Mouse (Mus musculus): ENCODE data around the gene Kcnh1. TPM values are rescaled to one million over a fixed set of nuclear protein-coding genes. Genes with fewer than 3 reads are reported as not detected.

The Kcnh1 gene
- total and polyA plus RNA-seq, 2 experiments from 2014 or later, result 0.10 to 0.31 TPM

GRCm38 (mm10) chr1:192224161-192224560 lies 33.6 kb downstream of the Kcnh1 start:
- DNase-seq (ENCODE audit: low spot score) (no peak), ATAC-seq (ENCODE audit: insufficient read depth, low read depth) (no peak)
- Histone ChIP-seq H3K9ac (replicated peaks; ENCODE audit: low read depth, low read length) (no peak overlapping the region), H3K4me1 (ENCODE audit: control insufficient read depth, insufficient read depth) (no peaks in the 10 kb centered on the region), H3K4me3 (ENCODE audit: low read depth, low read length) (no peak overlapping the region), H3K9me3 (replicated peaks; ENCODE audit: control insufficient read depth, low read length) (0 out of 2 replicates have a peak, but pooled peaks cover 9% of the 10 kb centered on the region), H3K27me3 (ENCODE audit: control insufficient read depth, insufficient read depth, low read length) (no peaks in the 10 kb centered on the region), H3K4me2 (ENCODE audit: low read depth, low read length) (no peak overlapping the region), H3K36me3 (replicated peaks; ENCODE audit: control insufficient read depth, insufficient read depth, low read length) (no peaks in the 10 kb centered on the region), H3K27ac (ENCODE audit: low read depth) (no peak overlapping the region)
- TF ChIP-seq CTCF (IDR thresholded peaks at IDR 0.05; ENCODE audit: low read depth), result no peak
- TF ChIP-seq EP300 (IDR thresholded peaks at IDR 0.05; ENCODE audit: low read depth), result no peak
- WGBS, result 52% methylated on average over 4 of the region's 4 CpGs

DNA sequence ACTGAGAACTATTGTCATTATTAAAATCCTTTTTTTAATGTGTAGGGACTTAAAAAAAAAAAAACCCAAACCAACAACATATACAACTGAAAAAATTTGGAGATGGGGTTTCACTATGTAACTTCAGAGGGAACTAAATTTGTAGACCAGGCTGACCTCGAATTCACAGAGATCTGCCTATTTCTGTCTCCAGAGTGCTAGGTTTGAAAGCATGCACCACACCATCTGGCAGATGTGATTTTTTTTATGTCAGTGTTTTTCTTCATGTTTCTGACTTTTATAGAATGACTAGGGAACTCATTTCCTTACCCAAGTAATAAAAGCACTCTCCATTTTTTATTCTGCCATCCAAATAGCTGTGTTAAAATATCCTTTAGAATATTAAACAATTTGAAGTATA lies 42.1 kb downstream of the Kcnh1 start:
- Histone ChIP-seq H3K9ac (replicated peaks; ENCODE audit: low read depth, low read length) (no peak overlapping the region), H3K4me2 (ENCODE audit: low read depth, low read length) (no peak overlapping the region), H3K4me3 (ENCODE audit: low read depth, low read length) (no peak overlapping the region), H3K27ac (ENCODE audit: low read depth) (no peak overlapping the region), H3K4me1 (ENCODE audit: control insufficient read depth, insufficient read depth) (no peaks in the 10 kb centered on the region), H3K27me3 (ENCODE audit: control insufficient read depth, insufficient read depth, low read length) (no peaks in the 10 kb centered on the region), H3K36me3 (replicated peaks; ENCODE audit: control insufficient read depth, insufficient read depth, low read length) (no peaks in the 10 kb centered on the region), H3K9me3 (replicated peaks; ENCODE audit: control insufficient read depth, low read length) (0 out of 2 replicates have a peak, but pooled peaks cover 8% of the 10 kb centered on the region)
- no peak for DNase-seq (ENCODE audit: low spot score)
- 38% methylated on average over 1 of the region's 1 CpGs for WGBS
- TF ChIP-seq CTCF (IDR thresholded peaks at IDR 0.05; ENCODE audit: low read depth) (no peak), EP300 (IDR thresholded peaks at IDR 0.05; ENCODE audit: low read depth) (no peak)
- no peak for ATAC-seq (ENCODE audit: insufficient read depth, low read depth)

- Histone ChIP-seq H3K4me1 (ENCODE audit: control insufficient read depth, insufficient read depth) (no peaks in the 10 kb centered on the region), H3K9ac (replicated peaks; ENCODE audit: low read depth, low read length) (no peak overlapping the region), H3K9me3 (replicated peaks; ENCODE audit: control insufficient read depth, low read length) (no peaks in the 10 kb centered on the region), H3K27me3 (ENCODE audit: control insufficient read depth, insufficient read depth, low read length) (no peaks in the 10 kb centered on the region), H3K27ac (ENCODE audit: low read depth) (no peak overlapping the region), H3K36me3 (replicated peaks; ENCODE audit: control insufficient read depth, insufficient read depth, low read length) (no peaks in the 10 kb centered on the region), H3K4me3 (ENCODE audit: low read depth, low read length) (no peak overlapping the region), H3K4me2 (ENCODE audit: low read depth, low read length) (no peak overlapping the region)
- ATAC-seq (ENCODE audit: insufficient read depth, low read depth), result no peak
- 66% methylated on average over 3 of the region's 3 CpGs for WGBS
- TF ChIP-seq EP300 (IDR thresholded peaks at IDR 0.05; ENCODE audit: low read depth) (no peak), CTCF (IDR thresholded peaks at IDR 0.05; ENCODE audit: low read depth) (no peak)
- no peak for DNase-seq (ENCODE audit: low spot score)
Observed at GRCm38 (mm10) chr1:192246836-192247235, 56.3 kb downstream of the Kcnh1 start.

- H3K27ac ChIP-seq (ENCODE audit: low read depth), result no peak overlapping the region
- H3K36me3 ChIP-seq (replicated peaks; ENCODE audit: control insufficient read depth, insufficient read depth, low read length), result no peaks in the 10 kb centered on the region
- no peak overlapping the region for H3K4me2 ChIP-seq (ENCODE audit: low read depth, low read length)
- 79% methylated on average over 5 of the region's 5 CpGs for WGBS
- H3K9me3 ChIP-seq (replicated peaks; ENCODE audit: control insufficient read depth, low read length), result no peaks in the 10 kb centered on the region
- no peak overlapping the region for H3K9ac ChIP-seq (replicated peaks; ENCODE audit: low read depth, low read length)
- H3K4me3 ChIP-seq (ENCODE audit: low read depth, low read length), result no peak overlapping the region
- no peak for DNase-seq (ENCODE audit: low spot score)
- H3K27me3 ChIP-seq (ENCODE audit: control insufficient read depth, insufficient read depth, low read length), result no peaks in the 10 kb centered on the region
- TF ChIP-seq CTCF (IDR thresholded peaks at IDR 0.05; ENCODE audit: low read depth), result no peak
- TF ChIP-seq EP300 (IDR thresholded peaks at IDR 0.05; ENCODE audit: low read depth), result no peak
- ATAC-seq (ENCODE audit: insufficient read depth, low read depth), result no peak
- no peaks in the 10 kb centered on the region for H3K4me1 ChIP-seq (ENCODE audit: control insufficient read depth, insufficient read depth)
Observed at GRCm38 (mm10) chr1:192259146-192259545, 68.6 kb downstream of the Kcnh1 start.

GRCm38 (mm10) chr1:192259616-192260015 lies 69.0 kb downstream of the Kcnh1 start:
- 73% methylated on average over 7 of the region's 7 CpGs for WGBS
- H3K9ac ChIP-seq (replicated peaks; ENCODE audit: low read depth, low read length), result no peak overlapping the region
- H3K27me3 ChIP-seq (ENCODE audit: control insufficient read depth, insufficient read depth, low read length), result no peaks in the 10 kb centered on the region
- H3K4me1 ChIP-seq (ENCODE audit: control insufficient read depth, insufficient read depth), result no peaks in the 10 kb centered on the region
- H3K4me3 ChIP-seq (ENCODE audit: low read depth, low read length), result no peak overlapping the region
- H3K36me3 ChIP-seq (replicated peaks; ENCODE audit: control insufficient read depth, insufficient read depth, low read length), result no peaks in the 10 kb centered on the region
- ATAC-seq (ENCODE audit: insufficient read depth, low read depth) (no peak), DNase-seq (ENCODE audit: low spot score) (no peak)
- no peak overlapping the region for H3K27ac ChIP-seq (ENCODE audit: low read depth)
- H3K9me3 ChIP-seq (replicated peaks; ENCODE audit: control insufficient read depth, low read length), result no peaks in the 10 kb centered on the region
- TF ChIP-seq EP300 (IDR thresholded peaks at IDR 0.05; ENCODE audit: low read depth), result no peak
- no peak for TF ChIP-seq CTCF (IDR thresholded peaks at IDR 0.05; ENCODE audit: low read depth)
- no peak overlapping the region for H3K4me2 ChIP-seq (ENCODE audit: low read depth, low read length)

DNA sequence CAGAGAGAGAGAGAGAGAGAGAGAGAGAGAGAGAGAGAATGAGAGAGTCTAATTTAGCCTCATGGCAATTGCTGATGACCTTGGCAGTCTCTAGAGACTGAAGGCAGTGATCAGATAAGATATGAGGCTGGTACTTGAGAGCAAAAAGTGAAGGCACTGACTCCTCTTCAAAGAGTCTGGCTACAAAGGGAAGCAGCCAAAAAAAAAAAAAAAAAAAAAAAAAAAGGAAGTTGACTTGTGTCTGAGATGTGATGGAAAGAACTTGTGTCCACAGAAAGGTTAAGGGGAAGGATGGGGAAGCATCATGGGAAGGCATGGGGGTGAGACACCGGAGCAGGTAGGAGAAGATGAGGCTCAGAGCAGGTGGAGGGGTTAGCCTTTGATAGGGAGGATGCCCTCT lies 75.1 kb downstream of the Kcnh1 start:
- Histone ChIP-seq H3K36me3 (replicated peaks; ENCODE audit: control insufficient read depth, insufficient read depth, low read length) (no peaks in the 10 kb centered on the region), H3K27me3 (ENCODE audit: control insufficient read depth, insufficient read depth, low read length) (no peaks in the 10 kb centered on the region), H3K4me1 (ENCODE audit: control insufficient read depth, insufficient read depth) (no peaks in the 10 kb centered on the region), H3K9me3 (replicated peaks; ENCODE audit: control insufficient read depth, low read length) (no peaks in the 10 kb centered on the region), H3K4me3 (ENCODE audit: low read depth, low read length) (no peak overlapping the region), H3K4me2 (ENCODE audit: low read depth, low read length) (no peak overlapping the region), H3K27ac (ENCODE audit: low read depth) (no peak overlapping the region), H3K9ac (replicated peaks; ENCODE audit: low read depth, low read length) (no peak overlapping the region)
- WGBS, result 76% methylated on average over 1 of the region's 1 CpGs
- DNase-seq (ENCODE audit: low spot score), result no peak
- no peak for TF ChIP-seq EP300 (IDR thresholded peaks at IDR 0.05; ENCODE audit: low read depth)
- TF ChIP-seq CTCF (IDR thresholded peaks at IDR 0.05; ENCODE audit: low read depth), result no peak
- no peak for ATAC-seq (ENCODE audit: insufficient read depth, low read depth)

Data from heart, postnatal 0 days (tissue).